Mouse (Mus musculus) thymus, postnatal 36 days (tissue): ENCODE measurements around the gene Vmn1r174.
"Not testable (repeated sequence)": the region's sequence is repeated elsewhere in the genome, so short reads cannot be mapped to it uniquely, and the experiment has no call there.

Experiments used
- DNase-seq, 2 experiments: peaks; one replicate each; pipeline ENCODE4 v3.0.0; 2022; ENCODE audit warnings: mixed read lengths in 2 of 2

Vmn1r174 gene

GRCm38 (mm10) chr7:23751970-23752369 is at the start of gene Vmn1r174:
TSS of gene Vmn1r174 (plus strand) at chr7:23752270.
- DNase-seq, result not testable (repeated sequence)

DNA sequence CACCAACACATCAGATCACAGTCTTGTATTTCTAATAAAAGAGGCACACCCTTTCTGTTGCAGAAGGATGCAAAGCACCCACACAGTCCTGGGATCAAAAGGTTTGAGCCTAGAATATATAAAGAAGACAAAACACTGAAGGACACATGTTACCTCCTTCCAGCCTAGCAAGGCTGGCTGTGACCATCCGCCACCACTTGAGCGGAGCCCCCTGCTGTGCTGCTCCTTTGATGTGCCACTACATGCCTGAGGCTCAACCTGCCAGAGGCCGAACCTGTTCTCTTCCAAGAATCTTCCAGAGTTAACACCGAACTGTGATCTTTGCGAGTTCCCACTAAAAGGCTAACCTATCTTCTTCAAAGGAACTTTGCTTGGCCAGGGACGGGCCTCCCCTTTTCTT is 32.5 kb downstream of the Vmn1r174 start:
- DNase-seq, result no peak

GRCm38 (mm10) chr7:23810543-23810942 is 58.5 kb downstream of the Vmn1r174 start, which contains the start of gene Vmn1r175:
TSS of gene Vmn1r175 (minus strand) at chr7:23810643.
- DNase-seq, result not testable (repeated sequence)
